Mouse (Mus musculus) kidney, adult 2 months (tissue): ENCODE results near the gene Syne1.

ENCODE experiments used
- CTCF ChIP-seq: fragments of 200-500 bp; conservative IDR thresholded peaks from 2 replicates; pipeline ENCODE4 v1.5.1; 2011; ENCODE audit warnings: low read depth, mild to moderate bottlenecking, control low read depth, low read length, moderate library complexity, mixed read lengths; ENCODE audit not compliant: insufficient read depth, insufficient read length
- POLR2A ChIP-seq: fragments of 200-500 bp; IDR thresholded peaks from one replicate; pipeline ENCODE4 v1.6.1; 2011; ENCODE audit warnings: low read depth, low read length, control low read depth

DNA sequence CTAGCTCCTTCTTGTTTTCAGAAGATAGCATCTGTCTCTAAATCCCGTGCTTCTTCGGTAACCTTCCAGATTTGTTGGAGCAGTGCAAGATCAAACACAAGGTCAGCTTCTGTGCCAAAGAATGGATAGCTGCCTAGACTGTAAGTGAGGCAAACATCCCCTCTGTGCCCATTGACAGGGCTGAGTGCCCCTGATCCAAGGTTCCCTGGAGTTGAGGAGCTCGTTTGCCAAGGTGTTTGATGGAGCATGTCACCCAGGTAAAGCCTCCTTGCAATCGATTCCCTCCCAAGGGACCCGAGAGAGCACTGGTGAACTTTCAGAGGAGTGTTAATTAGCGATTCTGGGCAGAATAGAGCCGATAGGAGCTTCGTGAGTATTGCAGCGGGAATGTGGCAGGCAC, 523.0 kb downstream of the Syne1 start:
- TF ChIP-seq CTCF, result no peak
- no peak for TF ChIP-seq POLR2A
